Mouse (Mus musculus) stomach, postnatal 0 days (tissue): ENCODE results near the gene Ppara. TPM values are rescaled to one million over a fixed set of nuclear protein-coding genes. Genes with fewer than 3 reads are reported as not detected.

Experiments used
- ATAC-seq: fragments of 200-750 bp; cut with Nextera tagmentation; 2 replicates; pipeline ENCODE4 v1.8.0; 2017; ENCODE audit not compliant: low FRiP score, low TSS enrichment
- DNase-seq: peaks from one replicate; pipeline ENCODE4 v3.0.0-alpha.2; 2016; ENCODE audit warnings: low spot score
- H3K27ac ChIP-seq: fragments of 300-500 bp; sonication (generic); replicated peaks from 2 replicates; pipeline ENCODE4 v1.5.1; 2014; ENCODE audit warnings: mild to moderate bottlenecking, control low read depth
- H3K27me3 ChIP-seq: fragments of 300-500 bp; sonication (generic); 2 replicates; pipeline ENCODE4 v1.6.1; 2014; ENCODE audit warnings: low read length; ENCODE audit not compliant: control insufficient read depth, insufficient read depth
- H3K36me3 ChIP-seq: fragments of 300-500 bp; sonication (generic); 2 replicates; pipeline ENCODE4 v1.6.1; 2014; ENCODE audit warnings: low read length, mixed read lengths; ENCODE audit not compliant: control insufficient read depth, insufficient read depth
- H3K4me1 ChIP-seq: fragments of 300-500 bp; sonication (generic); replicated peaks from 2 replicates; pipeline ENCODE4 v1.6.1; 2014; ENCODE audit warnings: antibody characterized with exemption; ENCODE audit not compliant: control insufficient read depth, insufficient read depth
- H3K4me2 ChIP-seq: fragments of 300-500 bp; sonication (generic); replicated peaks from 2 replicates; pipeline ENCODE4 v1.6.1; 2014; ENCODE audit warnings: low read depth, mild to moderate bottlenecking, control low read depth, moderate library complexity
- H3K4me3 ChIP-seq: fragments of 300-500 bp; sonication (generic); 2 replicates; pipeline ENCODE4 v1.5.1; 2014; ENCODE audit warnings: low read depth, low read length, control low read depth
- H3K9ac ChIP-seq: fragments of 300-500 bp; sonication (generic); 2 replicates; pipeline ENCODE4 v1.6.1; 2014; ENCODE audit warnings: mild to moderate bottlenecking, low read length, control low read depth, mixed read lengths
- H3K9me3 ChIP-seq: fragments of 300-500 bp; sonication (generic); 2 replicates; pipeline ENCODE4 v1.6.1; 2016; ENCODE audit warnings: low read length; ENCODE audit not compliant: control insufficient read depth
- CTCF ChIP-seq: IDR thresholded peaks from 2 replicates; pipeline ENCODE4 v1.5.1; 2016; ENCODE audit warnings: antibody characterized with exemption, low read depth, mild to moderate bottlenecking, moderate library complexity
- EP300 ChIP-seq: optimal IDR thresholded peaks from 2 replicates; pipeline ENCODE3; 2016; ENCODE audit warnings: antibody characterized with exemption
- WGBS: fragments of 180-500 bp; shearing (Covaris S2); extraction: QIAGEN DNeasy Blood & Tissue Kit; methylation state at CpG from one replicate; pipeline ENCODE4 v1.1.7; 2014; 5-methylcytosine and 5-hydroxymethylcytosine counted together
- polyA plus RNA-seq: library from polyadenylated mRNA; unstranded; fragments of >200 nt; fragmentation: Nextera tagmentation; extraction: Ambion mirVana; gene quantifications from 2 replicates; pipeline ENCODE4 v1.2.1, GENCODE M21; 2015

The Ppara gene
- polyA plus RNA-seq, 1 experiment from 2014 or later, result 16.8 TPM

DNA sequence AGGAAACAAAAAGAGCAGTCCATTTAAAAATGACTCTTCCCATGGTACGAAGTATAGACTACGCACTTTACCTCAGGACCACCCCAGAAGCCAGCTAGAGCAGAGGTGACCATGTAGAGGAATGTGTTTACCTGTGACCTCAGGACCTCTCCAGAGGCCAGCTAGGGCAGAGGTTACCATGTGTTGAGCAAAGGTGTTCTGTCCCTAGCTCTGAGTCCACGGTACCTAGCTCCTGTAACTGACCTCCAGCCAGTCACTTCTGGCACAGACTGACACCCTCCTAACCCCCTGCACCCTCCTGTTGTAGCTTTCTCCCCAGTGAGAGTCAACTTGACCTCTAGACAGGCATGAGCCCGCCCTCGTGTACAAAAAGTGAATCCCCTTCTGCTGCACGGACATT lies 52.7 kb downstream of the Ppara start:
- DNase-seq, result no peak
- no peaks in the 10 kb centered on the region for H3K36me3 ChIP-seq
- H3K4me1 ChIP-seq, result no peaks in the 10 kb centered on the region
- H3K4me2 ChIP-seq, result no peak overlapping the region
- peak; percentile 41; the same call in 1 of the 2 replicates for ATAC-seq
- H3K4me3 ChIP-seq, result no peak overlapping the region
- 85% methylated on average over 6 of the region's 6 CpGs for WGBS
- no peak overlapping the region for H3K27ac ChIP-seq
- H3K9me3 ChIP-seq, result no peaks in the 10 kb centered on the region
- no peaks in the 10 kb centered on the region for H3K27me3 ChIP-seq
- no peak for TF ChIP-seq CTCF
- no peak for TF ChIP-seq EP300
- H3K9ac ChIP-seq, result no peak overlapping the region

DNA sequence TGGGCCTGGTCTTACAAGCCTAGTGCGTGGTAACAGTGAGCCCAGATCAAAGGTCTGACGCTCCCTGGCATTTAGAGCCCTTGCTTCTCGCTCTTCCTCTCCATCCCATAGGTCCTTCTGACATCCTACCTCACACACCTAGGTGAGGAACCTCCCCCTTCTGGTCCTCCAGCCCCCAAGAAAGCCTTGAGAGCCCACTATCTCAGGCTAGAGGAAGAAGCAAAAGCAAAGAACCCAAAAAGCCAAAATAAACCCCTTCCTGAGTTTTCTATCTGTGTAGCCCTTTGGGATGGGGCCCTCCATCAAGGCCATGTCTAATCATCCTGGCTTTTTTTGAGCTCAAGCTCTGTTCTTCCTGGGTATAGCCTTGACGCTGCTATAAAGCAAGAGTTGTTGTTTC lies 53.3 kb downstream of the Ppara start:
- TF ChIP-seq CTCF (no peak), EP300 (no peak)
- 87% methylated on average over 4 of the region's 4 CpGs for WGBS
- DNase-seq, result no peak

DNA sequence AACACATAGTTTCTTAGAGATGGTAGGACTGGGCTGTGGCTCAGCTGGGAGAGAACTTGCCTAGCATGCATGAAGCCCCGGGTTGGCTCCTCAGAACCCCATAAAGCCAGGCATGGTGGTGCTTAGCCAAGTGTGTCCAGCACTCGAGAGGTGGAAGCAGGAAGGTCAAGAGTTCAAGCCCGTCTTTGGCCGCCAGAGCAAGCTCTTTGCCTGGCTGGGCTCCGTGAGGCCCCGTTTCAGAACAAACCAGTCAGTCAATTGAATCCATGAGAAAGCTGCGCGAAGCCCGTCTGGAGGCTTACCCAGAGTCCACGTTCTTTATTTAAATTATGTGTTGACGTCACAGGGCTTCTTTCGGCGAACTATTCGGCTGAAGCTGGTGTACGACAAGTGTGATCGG lies 53.9 kb downstream of the Ppara start:
- Histone ChIP-seq H3K27ac (no peak overlapping the region), H3K4me2 (no peak overlapping the region), H3K27me3 (no peaks in the 10 kb centered on the region), H3K4me3 (no peak overlapping the region), H3K36me3 (no peaks in the 10 kb centered on the region), H3K9me3 (no peaks in the 10 kb centered on the region), H3K4me1 (no peaks in the 10 kb centered on the region), H3K9ac (no peak overlapping the region)
- TF ChIP-seq CTCF (no peak), EP300 (no peak)
- WGBS, result 74% methylated on average over 16 of the region's 16 CpGs
- DNase-seq (no peak), ATAC-seq (no peak)

More for the DNA sequence above, 53.3 kb downstream of the Ppara start:
- H3K4me2 ChIP-seq, result no peak overlapping the region
- H3K9me3 ChIP-seq, result no peaks in the 10 kb centered on the region
- H3K4me3 ChIP-seq, result no peak overlapping the region
- no peak for ATAC-seq
- no peaks in the 10 kb centered on the region for H3K27me3 ChIP-seq
- no peaks in the 10 kb centered on the region for H3K4me1 ChIP-seq
- no peak overlapping the region for H3K9ac ChIP-seq
- no peaks in the 10 kb centered on the region for H3K36me3 ChIP-seq
- H3K27ac ChIP-seq, result no peak overlapping the region

DNA sequence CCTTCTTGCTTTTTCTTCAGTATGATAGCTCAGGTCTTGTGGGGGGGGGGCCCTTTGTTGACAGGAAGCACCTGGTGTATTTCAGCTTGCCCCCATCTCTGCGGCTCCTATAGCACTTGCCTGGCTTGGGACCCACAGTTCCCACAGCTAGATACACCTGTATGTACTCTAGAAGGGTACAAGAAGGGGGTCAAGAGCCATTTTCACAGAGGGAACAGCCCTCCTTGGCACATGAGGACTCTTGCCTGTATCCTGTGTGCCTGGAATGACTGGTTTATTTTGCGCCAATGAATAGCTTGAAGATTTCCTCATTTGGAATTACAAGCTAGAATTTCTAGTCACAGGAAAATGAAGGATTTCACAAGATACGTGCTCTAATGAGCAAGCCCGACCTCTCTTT lies 56.7 kb downstream of the Ppara start:
- Histone ChIP-seq H3K27me3 (no peaks in the 10 kb centered on the region), H3K4me3 (no peak overlapping the region), H3K27ac (peak overlapping the region; percentile 79), H3K4me2 (no peak overlapping the region), H3K9me3 (no peaks in the 10 kb centered on the region), H3K9ac (no peak overlapping the region), H3K4me1 (no peaks in the 10 kb centered on the region), H3K36me3 (no peaks in the 10 kb centered on the region)
- no peak for DNase-seq
- ATAC-seq, result no peak
- WGBS, result 69% methylated on average over 4 of the region's 4 CpGs
- TF ChIP-seq EP300, result no peak
- no peak for TF ChIP-seq CTCF

GRCm38 (mm10) chr15:85792819-85793218 lies 58.0 kb downstream of the Ppara start:
- H3K27me3 ChIP-seq, result no peaks in the 10 kb centered on the region
- H3K4me3 ChIP-seq, result no peak overlapping the region
- H3K4me2 ChIP-seq, result no peak overlapping the region
- 81% methylated on average over 1 of the region's 1 CpGs for WGBS
- H3K4me1 ChIP-seq, result no peaks in the 10 kb centered on the region
- H3K36me3 ChIP-seq, result no peaks in the 10 kb centered on the region
- H3K9me3 ChIP-seq, result no peaks in the 10 kb centered on the region
- no peak overlapping the region for H3K9ac ChIP-seq
- DNase-seq (no peak), ATAC-seq (no peak)
- no peak overlapping the region for H3K27ac ChIP-seq
- no peak for TF ChIP-seq EP300
- TF ChIP-seq CTCF, result no peak

- Histone ChIP-seq H3K4me3 (no peak overlapping the region), H3K27me3 (no peaks in the 10 kb centered on the region), H3K4me1 (no peaks in the 10 kb centered on the region), H3K9ac (no peak overlapping the region), H3K9me3 (no peaks in the 10 kb centered on the region), H3K4me2 (no peak overlapping the region), H3K36me3 (no peaks in the 10 kb centered on the region; the same call in 1 of the 2 replicates), H3K27ac (no peak overlapping the region)
- DNase-seq (no peak), ATAC-seq (no peak)
- no peak for TF ChIP-seq CTCF
- 65% methylated on average over 6 of the region's 6 CpGs for WGBS
Measured at GRCm38 (mm10) chr15:85795516-85795915, 60.7 kb downstream of the Ppara start.
